Mouse (Mus musculus) brain, embryonic 14.5 days (tissue): ENCODE results near the gene Gsg1l. TPM values are rescaled to one million over a fixed set of nuclear protein-coding genes. Genes with fewer than 3 reads are reported as not detected.

Experiments
- DNase-seq: peaks from one replicate; pipeline ENCODE4 v3.0.0-alpha.2; 2011; ENCODE audit warnings: low read depth
- CTCF ChIP-seq: fragments of 200-500 bp; IDR thresholded peaks from 2 replicates; pipeline ENCODE4 v1.5.1; 2012; ENCODE audit warnings: inconsistent platforms, mild to moderate bottlenecking, moderate library complexity, borderline replicate concordance; ENCODE audit not compliant: insufficient read depth, insufficient read length; ENCODE audit errors: extremely low read depth
- POLR2A ChIP-seq: fragments of 200-500 bp; IDR thresholded peaks from 2 replicates; pipeline ENCODE4 v1.6.1; 2012; ENCODE audit warnings: mild to moderate bottlenecking, inconsistent platforms, borderline replicate concordance; ENCODE audit not compliant: poor library complexity, insufficient read depth, insufficient read length, severe bottlenecking; ENCODE audit errors: extremely low read depth
- polyA plus RNA-seq: library from polyadenylated mRNA; depleted of rRNA; stranded (reverse); fragments of >200 nt; gene quantifications from 2 replicates; pipeline ENCODE4 v1.2.3, GENCODE M21; 2012

The Gsg1l gene
- polyA plus RNA-seq, 1 experiment: 26.6 TPM

- TF ChIP-seq POLR2A (no peak), CTCF (no peak)
- peak; percentile 75 for DNase-seq
These were observed 69.7 kb downstream of the Gsg1l start for GRCm38 (mm10) chr7:126012325-126013021.

GRCm38 (mm10) chr7:126008789-126009148, 73.4 kb downstream of the Gsg1l start:
- TF ChIP-seq POLR2A (no peak), CTCF (no peak)

GRCm38 (mm10) chr7:126008139-126008788, 73.9 kb downstream of the Gsg1l start:
- DNase-seq: peak; percentile 63
- TF ChIP-seq CTCF: no peak
- no peak for TF ChIP-seq POLR2A

More at GRCm38 (mm10) chr7:126008789-126009148, 73.4 kb downstream of the Gsg1l start:
- peak; percentile 93 for DNase-seq

- no peak for TF ChIP-seq CTCF
- peak; percentile 73 for DNase-seq
These were observed 74.9 kb downstream of the Gsg1l start for GRCm38 (mm10) chr7:126007132-126007910.

GRCm38 (mm10) chr7:126005274-126005673, 76.9 kb downstream of the Gsg1l start:
- peak; percentile 90 for DNase-seq
- TF ChIP-seq POLR2A: no peak
- no peak for TF ChIP-seq CTCF

GRCm38 (mm10) chr7:126001683-126002082, 80.5 kb downstream of the Gsg1l start:
- TF ChIP-seq CTCF (no peak), POLR2A (no peak)
- DNase-seq: no peak

GRCm38 (mm10) chr7:125999921-126000320, 82.3 kb downstream of the Gsg1l start:
- DNase-seq: no peak
- TF ChIP-seq POLR2A: no peak
- TF ChIP-seq CTCF: no peak

GRCm38 (mm10) chr7:125996151-125996550, 86.1 kb downstream of the Gsg1l start:
- TF ChIP-seq POLR2A (no peak), CTCF (no peak)
- DNase-seq: no peak

GRCm38 (mm10) chr7:125992356-125992891, 89.8 kb downstream of the Gsg1l start:
- peak; percentile 72 for DNase-seq
- no peak for TF ChIP-seq CTCF
- no peak for TF ChIP-seq POLR2A

- peak; percentile 63 for DNase-seq
- TF ChIP-seq CTCF: no peak
- no peak for TF ChIP-seq POLR2A
These were observed 90.4 kb downstream of the Gsg1l start for GRCm38 (mm10) chr7:125991846-125992245.

GRCm38 (mm10) chr7:125989969-125990368, 92.2 kb downstream of the Gsg1l start:
- no peak for TF ChIP-seq CTCF
- no peak for TF ChIP-seq POLR2A

More at GRCm38 (mm10) chr7:125989969-125990368, 92.2 kb downstream of the Gsg1l start:
- DNase-seq: no peak
